Mouse (Mus musculus): ENCODE data around the gene C5ar1. TPM values are rescaled to one million over a fixed set of nuclear protein-coding genes. Genes with fewer than 3 reads are reported as not detected.
"Not testable (repeated sequence)": the region's sequence is repeated elsewhere in the genome, so short reads cannot be mapped to it uniquely, and the experiment has no call there.

Gene C5ar1
- polyA plus RNA-seq, 1 experiment from 2014 or later, result 2.4 TPM

GRCm38 (mm10) chr7:16266593-16266992 lies 7.3 kb upstream of the C5ar1 start:
- not testable (repeated sequence) for H3K4me3 ChIP-seq (ENCODE audit: low read length); H3K9me3 ChIP-seq (ENCODE audit: control insufficient read depth, low read length); H3K27me3 ChIP-seq (replicated peaks; ENCODE audit: control insufficient read depth, insufficient read depth, low read length); H3K36me3 ChIP-seq (ENCODE audit: control insufficient read depth, insufficient read depth, low read length); ATAC-seq; H3K4me2 ChIP-seq (ENCODE audit: low read length); H3K27ac ChIP-seq (ENCODE audit: low read depth, low read length); H3K9ac ChIP-seq (ENCODE audit: low read depth, low read length)
- peaks cover 19% of the 10 kb centered on the region for H3K4me1 ChIP-seq (ENCODE audit: control insufficient read depth, insufficient read depth, low read depth, low read length)
- WGBS, result 87% methylated on average over 7 of the region's 7 CpGs

DNA sequence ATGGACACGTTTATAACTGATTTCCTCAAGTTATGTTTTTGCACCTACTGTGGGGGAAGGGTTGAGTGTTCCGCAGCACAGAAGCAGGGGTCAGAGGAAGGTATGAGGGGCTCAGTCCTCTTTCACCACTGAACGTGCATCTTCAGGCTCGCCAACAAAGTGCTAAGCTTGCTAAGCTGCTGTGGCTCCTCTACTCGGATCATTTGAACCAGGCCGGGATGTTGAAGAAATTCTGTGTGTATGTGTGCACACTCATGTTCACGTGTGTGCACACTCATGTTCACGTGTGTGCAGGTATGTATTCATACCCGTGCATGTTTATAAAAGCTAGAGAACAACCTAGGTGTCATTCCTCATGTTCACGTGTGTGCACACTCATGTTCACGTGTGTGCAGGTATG lies 6.5 kb upstream of the C5ar1 start:
- no peak overlapping the region for H3K4me2 ChIP-seq (ENCODE audit: low read length)
- no peaks in the 10 kb centered on the region for H3K27me3 ChIP-seq (replicated peaks; ENCODE audit: control insufficient read depth, insufficient read depth, low read length)
- peaks cover 12% of the 10 kb centered on the region for H3K4me1 ChIP-seq (ENCODE audit: control insufficient read depth, insufficient read depth, low read depth, low read length)
- H3K9ac ChIP-seq (ENCODE audit: low read depth, low read length), result no peak overlapping the region
- H3K27ac ChIP-seq (ENCODE audit: low read depth, low read length), result no peak overlapping the region
- H3K36me3 ChIP-seq (ENCODE audit: control insufficient read depth, insufficient read depth, low read length), result no peaks in the 10 kb centered on the region
- WGBS, result 86% methylated on average over 11 of the region's 11 CpGs
- H3K9me3 ChIP-seq (ENCODE audit: control insufficient read depth, low read length), result 0 out of 2 replicates have a peak, but pooled peaks cover 2% of the 10 kb centered on the region
- no peak for ATAC-seq
- no peak overlapping the region for H3K4me3 ChIP-seq (ENCODE audit: low read length)

GRCm38 (mm10) chr7:16263843-16264242 lies 4.5 kb upstream of the C5ar1 start:
- H3K27ac ChIP-seq (ENCODE audit: low read depth, low read length), result no peak overlapping the region
- no peak overlapping the region for H3K9ac ChIP-seq (ENCODE audit: low read depth, low read length)
- H3K36me3 ChIP-seq (ENCODE audit: control insufficient read depth, insufficient read depth, low read length), result no peaks in the 10 kb centered on the region
- H3K27me3 ChIP-seq (replicated peaks; ENCODE audit: control insufficient read depth, insufficient read depth, low read length), result no peaks in the 10 kb centered on the region
- H3K4me2 ChIP-seq (ENCODE audit: low read length), result no peak overlapping the region
- H3K4me3 ChIP-seq (ENCODE audit: low read length), result no peak overlapping the region
- H3K4me1 ChIP-seq (ENCODE audit: control insufficient read depth, insufficient read depth, low read depth, low read length), result no peaks in the 10 kb centered on the region
- 0 out of 2 replicates have a peak, but pooled peaks cover 2% of the 10 kb centered on the region for H3K9me3 ChIP-seq (ENCODE audit: control insufficient read depth, low read length)
- no peak for ATAC-seq
- 82% methylated on average over 5 of the region's 5 CpGs for WGBS

- no peaks in the 10 kb centered on the region for H3K27me3 ChIP-seq (replicated peaks; ENCODE audit: control insufficient read depth, insufficient read depth, low read length)
- no peaks in the 10 kb centered on the region for H3K4me1 ChIP-seq (ENCODE audit: control insufficient read depth, insufficient read depth, low read depth, low read length)
- no peak overlapping the region for H3K27ac ChIP-seq (ENCODE audit: low read depth, low read length)
- 0 out of 2 replicates have a peak, but pooled peaks cover 2% of the 10 kb centered on the region for H3K9me3 ChIP-seq (ENCODE audit: control insufficient read depth, low read length)
- no peak overlapping the region for H3K9ac ChIP-seq (ENCODE audit: low read depth, low read length)
- ATAC-seq, result no peak
- no peaks in the 10 kb centered on the region for H3K36me3 ChIP-seq (ENCODE audit: control insufficient read depth, insufficient read depth, low read length)
- no peak overlapping the region for H3K4me2 ChIP-seq (ENCODE audit: low read length)
- H3K4me3 ChIP-seq (ENCODE audit: low read length), result no peak overlapping the region
- WGBS, result 31% methylated on average over 8 of the region's 8 CpGs
These were observed 3.9 kb upstream of the C5ar1 start for GRCm38 (mm10) chr7:16263015-16263787.

- WGBS, result 77% methylated on average over 1 of the region's 1 CpGs
- Histone ChIP-seq H3K27ac (ENCODE audit: low read depth, low read length) (no peak overlapping the region), H3K27me3 (replicated peaks; ENCODE audit: control insufficient read depth, insufficient read depth, low read length) (no peaks in the 10 kb centered on the region), H3K9me3 (ENCODE audit: control insufficient read depth, low read length) (0 out of 2 replicates have a peak, but pooled peaks cover 2% of the 10 kb centered on the region), H3K4me1 (ENCODE audit: control insufficient read depth, insufficient read depth, low read depth, low read length) (no peaks in the 10 kb centered on the region), H3K4me2 (ENCODE audit: low read length) (no peak overlapping the region), H3K36me3 (ENCODE audit: control insufficient read depth, insufficient read depth, low read length) (no peaks in the 10 kb centered on the region), H3K4me3 (ENCODE audit: low read length) (no peak overlapping the region), H3K9ac (ENCODE audit: low read depth, low read length) (no peak overlapping the region)
- ATAC-seq, result no peak
These were observed 1.8 kb upstream of the C5ar1 start for GRCm38 (mm10) chr7:16261097-16261496.

GRCm38 (mm10) chr7:16257830-16258229 lies 1.5 kb downstream of the C5ar1 start:
- 91% methylated on average over 11 of the region's 11 CpGs for WGBS
- no peak overlapping the region for H3K4me2 ChIP-seq (ENCODE audit: low read length)
- H3K4me1 ChIP-seq (ENCODE audit: control insufficient read depth, insufficient read depth, low read depth, low read length), result no peaks in the 10 kb centered on the region
- H3K36me3 ChIP-seq (ENCODE audit: control insufficient read depth, insufficient read depth, low read length), result no peaks in the 10 kb centered on the region
- no peak overlapping the region for H3K27ac ChIP-seq (ENCODE audit: low read depth, low read length)
- H3K27me3 ChIP-seq (replicated peaks; ENCODE audit: control insufficient read depth, insufficient read depth, low read length), result no peaks in the 10 kb centered on the region
- no peak overlapping the region for H3K4me3 ChIP-seq (ENCODE audit: low read length)
- no peak for ATAC-seq
- H3K9ac ChIP-seq (ENCODE audit: low read depth, low read length), result no peak overlapping the region
- no peaks in the 10 kb centered on the region for H3K9me3 ChIP-seq (ENCODE audit: control insufficient read depth, low read length)

GRCm38 (mm10) chr7:16255963-16256362 lies 3.4 kb downstream of the C5ar1 start:
- not testable (repeated sequence) for ATAC-seq; H3K4me2 ChIP-seq (ENCODE audit: low read length); H3K27me3 ChIP-seq (replicated peaks; ENCODE audit: control insufficient read depth, insufficient read depth, low read length); H3K4me1 ChIP-seq (ENCODE audit: control insufficient read depth, insufficient read depth, low read depth, low read length); H3K36me3 ChIP-seq (ENCODE audit: control insufficient read depth, insufficient read depth, low read length); H3K27ac ChIP-seq (ENCODE audit: low read depth, low read length); H3K9me3 ChIP-seq (ENCODE audit: control insufficient read depth, low read length); H3K9ac ChIP-seq (ENCODE audit: low read depth, low read length); H3K4me3 ChIP-seq (ENCODE audit: low read length)
- 78% methylated on average over 4 of the region's 4 CpGs for WGBS

DNA sequence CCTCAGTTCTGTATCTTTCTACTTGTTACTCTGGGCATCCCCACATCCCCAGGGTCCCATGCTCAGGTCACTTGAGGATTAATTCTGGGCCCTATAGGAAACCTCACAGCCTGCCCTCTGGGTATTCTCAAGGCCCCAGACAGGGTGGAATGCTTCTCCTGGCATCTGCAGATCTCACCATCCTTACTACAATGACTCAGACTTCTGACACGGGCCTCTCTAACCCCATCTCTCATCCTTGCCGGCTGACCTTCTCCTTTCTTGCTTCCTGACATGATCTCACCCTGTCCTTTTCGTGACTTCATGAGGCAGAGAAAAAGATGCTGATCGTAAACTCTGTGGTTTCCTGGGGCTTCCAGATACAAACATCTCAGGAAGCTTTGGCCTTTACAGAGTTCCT lies 5.1 kb downstream of the C5ar1 start:
- H3K4me2 ChIP-seq (ENCODE audit: low read length), result no peak overlapping the region
- no peaks in the 10 kb centered on the region for H3K4me1 ChIP-seq (ENCODE audit: control insufficient read depth, insufficient read depth, low read depth, low read length)
- H3K27me3 ChIP-seq (replicated peaks; ENCODE audit: control insufficient read depth, insufficient read depth, low read length), result no peaks in the 10 kb centered on the region
- H3K9ac ChIP-seq (ENCODE audit: low read depth, low read length), result no peak overlapping the region
- ATAC-seq, result no peak
- H3K27ac ChIP-seq (ENCODE audit: low read depth, low read length), result no peak overlapping the region
- no peak overlapping the region for H3K4me3 ChIP-seq (ENCODE audit: low read length)
- H3K36me3 ChIP-seq (ENCODE audit: control insufficient read depth, insufficient read depth, low read length), result no peaks in the 10 kb centered on the region
- H3K9me3 ChIP-seq (ENCODE audit: control insufficient read depth, low read length), result no peaks in the 10 kb centered on the region
- WGBS, result 66% methylated on average over 4 of the region's 4 CpGs

DNA sequence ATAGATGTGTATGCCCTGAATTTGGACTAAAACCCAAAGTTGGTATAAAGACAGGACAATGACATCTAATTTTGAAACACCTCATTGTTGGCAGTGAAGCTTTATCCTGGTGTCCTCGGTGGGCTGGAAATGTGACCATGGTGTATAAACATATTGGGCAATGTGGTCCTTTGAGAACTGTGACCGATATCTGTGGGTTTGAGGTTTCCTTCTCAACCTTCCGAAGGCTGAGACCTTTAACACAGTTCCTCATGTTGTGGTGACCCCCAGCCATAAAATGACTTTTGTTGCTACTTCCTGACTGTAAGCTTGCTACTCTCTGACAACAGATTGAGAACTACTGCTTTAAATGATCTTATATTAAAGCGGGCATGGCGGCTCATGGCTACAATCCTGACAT lies 8.7 kb downstream of the C5ar1 start:
- 91% methylated on average over 5 of the region's 5 CpGs for WGBS
- Histone ChIP-seq H3K36me3 (ENCODE audit: control insufficient read depth, insufficient read depth, low read length) (no peaks in the 10 kb centered on the region), H3K27ac (ENCODE audit: low read depth, low read length) (no peak overlapping the region), H3K27me3 (replicated peaks; ENCODE audit: control insufficient read depth, insufficient read depth, low read length) (no peaks in the 10 kb centered on the region), H3K4me2 (ENCODE audit: low read length) (no peak overlapping the region), H3K4me1 (ENCODE audit: control insufficient read depth, insufficient read depth, low read depth, low read length) (no peaks in the 10 kb centered on the region), H3K4me3 (ENCODE audit: low read length) (no peak overlapping the region), H3K9me3 (ENCODE audit: control insufficient read depth, low read length) (no peaks in the 10 kb centered on the region), H3K9ac (ENCODE audit: low read depth, low read length) (no peak overlapping the region)
- no peak for ATAC-seq
